Comparison of ENCODE assay signal across 13 mouse cellular contexts in genomic region chr5:86071538-86071937, GRCm38 (mm10). TPM values are rescaled to one million over a fixed set of nuclear protein-coding genes. Genes with fewer than 3 reads are reported as not detected.
DNase-seq lines count a peak whose midpoint lies in the region; ATAC-seq and TF ChIP-seq lines count a peak whose summit lies in the region.
"Had no signal": no experiment of that assay in that cellular context is flagged by ENCODE, and none has a peak within 500 bp of the region (broad histone marks: within the 10 kb centered on the region; RNA-seq: fewer than 3 reads in every experiment).

Stap1 (plus strand) TSS chr5:86071746.

- peaks cover 47% of the 10 kb centered on the region for H3K79me2 ChIP-seq in macrophage (ENCODE audit: inconsistent target)

- WGBS in heart, embryonic 12.5 days: 73% methylated on average over 7 of the region's 7 CpGs
- under 1% methylated on average over 6 of the region's 7 CpGs for WGBS in macrophage (ENCODE audit: missing documents)
- WGBS in hindbrain, embryonic 10.5 days: 83% methylated on average over 7 of the region's 7 CpGs
- 63% methylated on average over 7 of the region's 7 CpGs for WGBS in intestine, postnatal 0 days

- no peak within 1 kb of the TSS for H3K4me3 ChIP-seq in heart, embryonic 12.5 days
- H3K4me3 ChIP-seq in macrophage (ENCODE audit: inconsistent target): peak within 1 kb of the TSS; percentile 59
- no peak within 1 kb of the TSS for H3K4me3 ChIP-seq in hindbrain, embryonic 10.5 days
- H3K4me3 ChIP-seq in intestine, postnatal 0 days (ENCODE audit: low read depth, low read length): no peak within 1 kb of the TSS
- H3K4me3 ChIP-seq: heart, embryonic 10.5 days; left cerebral cortex, adult 2 months; neural tube, embryonic 12.5 days had no signal

- H3K4me2 ChIP-seq in heart, embryonic 12.5 days: no peak within 1 kb of the TSS
- H3K4me2 ChIP-seq in intestine, postnatal 0 days (replicated peaks; ENCODE audit: low read depth): no peak within 1 kb of the TSS
- H3K4me2 ChIP-seq: neural tube, embryonic 12.5 days had no signal

- no peak for ATAC-seq in heart, embryonic 12.5 days (ENCODE audit: insufficient number of reproducible peaks, low FRiP score)
- ATAC-seq in activated CD4-positive, CD25-positive, alpha-beta regulatory T cell, adult 4 months: peak; percentile 70
- no peak for ATAC-seq in intestine, postnatal 0 days
- ATAC-seq: lung, postnatal 0 days had no signal

- DNase-seq in heart, adult 11 months: peak; percentile 83
- peak; percentile 88 for DNase-seq in splenic B cell, adult 2 months (ENCODE audit: low read depth, low spot score)
- no peak for DNase-seq in hindbrain, embryonic 10.5 days (ENCODE audit: low spot score)
- DNase-seq in gastrocnemius, postnatal 14 days: no peak
- DNase-seq: kidney, adult 18-20 months had no signal

- H3K9ac ChIP-seq in heart, embryonic 12.5 days: no peak within 1 kb of the TSS
- H3K9ac ChIP-seq in intestine, postnatal 0 days (ENCODE audit: low read depth, low read length): no peak within 1 kb of the TSS
- H3K9ac ChIP-seq: neural tube, embryonic 12.5 days had no signal

- H3K4me1 ChIP-seq in heart, embryonic 12.5 days (replicated peaks): no peaks in the 10 kb centered on the region
- H3K4me1 ChIP-seq in hindbrain, embryonic 10.5 days (replicated peaks): no peaks in the 10 kb centered on the region
- H3K4me1 ChIP-seq in intestine, postnatal 0 days (replicated peaks; ENCODE audit: control insufficient read depth, insufficient read depth, low read length): no peaks in the 10 kb centered on the region
- H3K4me1 ChIP-seq: heart, embryonic 10.5 days; neural tube, embryonic 12.5 days had no signal

- H3K27me3 ChIP-seq in heart, embryonic 12.5 days (replicated peaks): no peaks in the 10 kb centered on the region
- H3K27me3 ChIP-seq in splenic B cell, adult 2 months (ENCODE audit: control insufficient read depth, insufficient read depth, low read length, poor library complexity, severe bottlenecking): no peaks in the 10 kb centered on the region
- no peaks in the 10 kb centered on the region for H3K27me3 ChIP-seq in hindbrain, embryonic 10.5 days (ENCODE audit: insufficient read depth, poor library complexity, severe bottlenecking)
- H3K27me3 ChIP-seq in intestine, postnatal 0 days (replicated peaks; ENCODE audit: control insufficient read depth, insufficient read depth, low read length): no peaks in the 10 kb centered on the region
- H3K27me3 ChIP-seq: neural tube, embryonic 12.5 days had no signal

- H3K36me3 ChIP-seq in heart, embryonic 12.5 days: no peaks in the 10 kb centered on the region
- no peaks in the 10 kb centered on the region for H3K36me3 ChIP-seq in macrophage (ENCODE audit: inconsistent target)
- peaks cover 6% of the 10 kb centered on the region; the same call in 1 of the 2 replicates for H3K36me3 ChIP-seq in splenic B cell, adult 2 months (ENCODE audit: control insufficient read depth, insufficient read depth, low read length, poor library complexity, severe bottlenecking)
- H3K36me3 ChIP-seq in hindbrain, embryonic 10.5 days: no peaks in the 10 kb centered on the region
- H3K36me3 ChIP-seq in intestine, postnatal 0 days (ENCODE audit: control insufficient read depth, insufficient read depth): no peaks in the 10 kb centered on the region
- H3K36me3 ChIP-seq: heart, embryonic 10.5 days; neural tube, embryonic 12.5 days had no signal

- intact Hi-C loops in gastrocnemius, postnatal 14 days (cut with DNase I; ENCODE audit: low total_unique reads): no loop called here

- H3K9me3 ChIP-seq in heart, embryonic 12.5 days (replicated peaks): no peaks in the 10 kb centered on the region
- no peaks in the 10 kb centered on the region for H3K9me3 ChIP-seq in hindbrain, embryonic 10.5 days
- no peaks in the 10 kb centered on the region for H3K9me3 ChIP-seq in intestine, postnatal 0 days (ENCODE audit: control insufficient read depth)
- H3K9me3 ChIP-seq: heart, embryonic 10.5 days; neural tube, embryonic 12.5 days had no signal

- H3K27ac ChIP-seq in heart, embryonic 12.5 days (ENCODE audit: poor library complexity, severe bottlenecking): no peak within 1 kb of the TSS
- peak within 1 kb of the TSS; percentile 76 for H3K27ac ChIP-seq in macrophage
- no peak within 1 kb of the TSS for H3K27ac ChIP-seq in hindbrain, embryonic 10.5 days
- H3K27ac ChIP-seq in intestine, postnatal 0 days (ENCODE audit: low read depth, low read length): no peak within 1 kb of the TSS
- H3K27ac ChIP-seq: heart, embryonic 10.5 days; left cerebral cortex, adult 2 months; neural tube, embryonic 12.5 days had no signal

- no peak for TF ChIP-seq CTCF in intestine, postnatal 0 days (IDR thresholded peaks at IDR 0.05; ENCODE audit: low read depth)

RNA-seq across cellular contexts. Expression of gene Stap1, which starts in this region (rescaled TPM):
- polyA plus RNA-seq in heart, embryonic 12.5 days (2016; fragmentation: Nextera tagmentation; extraction: Ambion mirVana): 0.11 TPM in 1 of 2 replicates, not detected in the other
- polyA plus RNA-seq in activated CD4-positive, CD25-positive, alpha-beta regulatory T cell, adult 4 months (2017; shearing (Covaris generic)): 10 to 100 TPM; 62.4 to 86.2 TPM
- total RNA-seq in macrophage (2018; cell fraction: chromatin; rRNA removed): 100 to 1,000 TPM in 13 of 26 experiments, 10 to 100 TPM in 13; 12.3 to 386 (median 98.8) TPM
- total RNA-seq in macrophage (2018; cell fraction: cytosol; rRNA removed): 10 to 100 TPM; 15.9 to 40.3 (median 28.5) TPM
- total RNA-seq in macrophage (2018; cell fraction: nucleus; rRNA removed): 100 to 1,000 TPM in 9 of 26 experiments, 10 to 100 TPM in 17; 32.8 to 249 (median 83.5) TPM
- polyA plus RNA-seq in macrophage (2018): 23.6 to 56.7 TPM (median 42.1 TPM) in 3 replicates
- 0.10 and 0.37 TPM in 2 replicates for polyA plus RNA-seq in hindbrain, embryonic 10.5 days (2016; fragmentation: Nextera tagmentation; extraction: Ambion mirVana)
- polyA plus RNA-seq in intestine, postnatal 0 days (2015; fragmentation: Nextera tagmentation; extraction: Ambion mirVana): 0.39 and 0.42 TPM in 2 replicates
- total RNA-seq in gastrocnemius, postnatal 14 days (2021): under 1 TPM; 0.29 to 0.33 TPM

Comparison
In these comparisons a context has a peak if more than half of its experiments do, and no peak if none do; other contexts are left out.
1. RNA of gene Stap1 (polyA plus RNA-seq): 62.4 to 86.2 TPM in activated CD4-positive, CD25-positive, alpha-beta regulatory T cell, adult 4 months and 23.6 to 56.7 TPM in macrophage; 0.39 to 0.42 TPM in intestine, postnatal 0 days, 0.11 TPM in heart, embryonic 12.5 days and 0.10 to 0.37 TPM in hindbrain, embryonic 10.5 days; every median in the first group is over 10 times any median in the second.
2. DNase-seq: peak in heart, adult 11 months (single experiment) and splenic B cell, adult 2 months (single experiment); none in hindbrain, embryonic 10.5 days (single experiment) and gastrocnemius, postnatal 14 days (single experiment).